Mouse (Mus musculus) lung, postnatal 0 days (tissue): ENCODE data around the gene Rapgef2.

Experiments
- CTCF ChIP-seq: IDR thresholded peaks from 2 replicates; pipeline ENCODE4 v1.5.1; 2016; ENCODE audit warnings: antibody characterized with exemption, mild to moderate bottlenecking
- EP300 ChIP-seq: IDR thresholded peaks from 2 replicates; pipeline ENCODE4 v1.6.1; 2016; ENCODE audit warnings: antibody characterized with exemption, mild to moderate bottlenecking, control low read depth

DNA sequence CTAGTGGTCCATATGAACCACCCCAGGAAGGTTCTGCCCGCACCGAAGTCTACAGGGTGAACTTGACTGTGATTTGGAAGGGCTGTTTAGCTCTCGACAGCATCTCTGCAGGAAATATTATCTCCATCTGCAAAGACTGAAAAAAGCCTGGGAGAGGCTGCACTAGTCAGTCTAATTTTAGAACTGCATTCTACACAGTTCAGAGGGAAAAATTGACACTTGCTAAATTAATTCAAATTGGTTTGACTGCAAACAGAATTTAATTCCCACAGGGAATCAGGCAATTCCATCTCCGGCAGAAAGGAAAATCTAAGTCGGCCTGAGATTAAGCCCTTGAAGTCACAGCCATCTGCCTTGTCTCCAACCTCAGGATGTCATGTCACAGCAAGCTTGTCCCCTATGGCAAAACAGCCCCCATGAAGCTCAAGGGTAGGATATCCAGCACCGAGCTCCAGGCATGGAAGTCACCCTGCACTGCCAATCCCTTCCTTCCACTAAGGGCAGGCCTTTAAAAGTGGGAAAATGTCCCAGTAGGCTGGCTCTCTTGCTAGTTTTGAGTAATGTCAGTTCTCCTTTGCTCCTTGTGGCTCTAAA lies 262.5 kb downstream of the Rapgef2 start:
- no peak for TF ChIP-seq CTCF
- TF ChIP-seq EP300, result no peak
